Comparison of ENCODE assay signal across 8 mouse cellular contexts in genomic region chr19:37601968-37602848, GRCm38 (mm10). TPM values are rescaled to one million over a fixed set of nuclear protein-coding genes. Genes with fewer than 3 reads are reported as not detected.
DNase-seq lines count a peak whose midpoint lies in the region; ATAC-seq and TF ChIP-seq lines count a peak whose summit lies in the region.

No protein-coding gene starts in this region.

- ATAC-seq in forebrain, embryonic 11.5 days (replicated peaks; ENCODE audit: low FRiP score) = no peak
- no peak for ATAC-seq in stomach, postnatal 0 days (ENCODE audit: low FRiP score, low TSS enrichment)

- peak overlapping the region; percentile 36; the same call in 1 of the 2 replicates for H3K27ac ChIP-seq in forebrain, embryonic 10.5 days
- no peak overlapping the region for H3K27ac ChIP-seq in forebrain, embryonic 11.5 days (ENCODE audit: low read depth, low read length)
- peak overlapping the region; percentile 24; the same call in 1 of the 2 replicates for H3K27ac ChIP-seq in heart, embryonic 10.5 days
- H3K27ac ChIP-seq in stomach, postnatal 0 days (replicated peaks) = no peak overlapping the region

- H3K9ac ChIP-seq in forebrain, embryonic 11.5 days (ENCODE audit: low read length) = no peak overlapping the region
- no peak overlapping the region for H3K9ac ChIP-seq in stomach, postnatal 0 days (ENCODE audit: low read length)

- 43% methylated on average over 22 of the region's 22 CpGs for WGBS in forebrain, embryonic 10.5 days
- 44% methylated on average over 22 of the region's 22 CpGs for WGBS in forebrain, embryonic 11.5 days
- WGBS in heart, embryonic 10.5 days = 34% methylated on average over 22 of the region's 22 CpGs
- WGBS in large intestine, adult 2 months = 46% methylated on average over 22 of the region's 22 CpGs
- WGBS in stomach, postnatal 0 days = 31% methylated on average over 22 of the region's 22 CpGs

- no peaks in the 10 kb centered on the region for H3K9me3 ChIP-seq in forebrain, embryonic 10.5 days
- H3K9me3 ChIP-seq in forebrain, embryonic 11.5 days (ENCODE audit: control insufficient read depth, low read length) = no peaks in the 10 kb centered on the region
- H3K9me3 ChIP-seq in heart, embryonic 10.5 days = no peaks in the 10 kb centered on the region
- H3K9me3 ChIP-seq in stomach, postnatal 0 days (ENCODE audit: control insufficient read depth, low read length) = no peaks in the 10 kb centered on the region

- no peak overlapping the region for H3K4me3 ChIP-seq in forebrain, embryonic 10.5 days
- H3K4me3 ChIP-seq in forebrain, embryonic 11.5 days (ENCODE audit: low read depth, low read length) = no peak overlapping the region
- peak overlapping the region; percentile 38; the same call in 1 of the 2 replicates for H3K4me3 ChIP-seq in heart, embryonic 10.5 days
- H3K4me3 ChIP-seq in stomach, postnatal 0 days (ENCODE audit: low read depth, low read length) = no peak overlapping the region; the same call in 1 of the 2 replicates

- DNase-seq in forebrain, embryonic 10.5 days (ENCODE audit: extremely low spot score, low spot score) = no peak
- no peak for DNase-seq in forebrain, embryonic 11.5 days (ENCODE audit: low spot score)
- DNase-seq in A20 (ENCODE audit: low read depth, low spot score) = peak; percentile 61
- peak; percentile 61 to 73 for DNase-seq in cerebellum, postnatal 10 days
- DNase-seq in heart, embryonic 10.5 days (ENCODE audit: low spot score) = no peak
- DNase-seq in large intestine, adult 2 months (ENCODE audit: low read depth, low spot score) = peak; percentile 28
- DNase-seq in lung, postnatal 25 days (ENCODE audit: low spot score) = peak; percentile 35
- no peak for DNase-seq in stomach, postnatal 0 days (ENCODE audit: low spot score)

- peaks cover 5% of the 10 kb centered on the region for H3K4me1 ChIP-seq in forebrain, embryonic 10.5 days
- H3K4me1 ChIP-seq in forebrain, embryonic 11.5 days (replicated peaks; ENCODE audit: control insufficient read depth, insufficient read depth, low read length) = no peaks in the 10 kb centered on the region
- peaks cover 3% of the 10 kb centered on the region; the same call in 1 of the 2 replicates for H3K4me1 ChIP-seq in heart, embryonic 10.5 days
- no peaks in the 10 kb centered on the region for H3K4me1 ChIP-seq in stomach, postnatal 0 days (replicated peaks; ENCODE audit: control insufficient read depth, insufficient read depth)

- H3K27me3 ChIP-seq in forebrain, embryonic 10.5 days (ENCODE audit: poor library complexity, severe bottlenecking) = no peaks in the 10 kb centered on the region
- H3K27me3 ChIP-seq in forebrain, embryonic 11.5 days (ENCODE audit: control insufficient read depth, insufficient read depth, low read length) = no peaks in the 10 kb centered on the region
- H3K27me3 ChIP-seq in heart, embryonic 10.5 days (ENCODE audit: insufficient read depth, poor library complexity, severe bottlenecking) = no peaks in the 10 kb centered on the region
- no peaks in the 10 kb centered on the region for H3K27me3 ChIP-seq in stomach, postnatal 0 days (ENCODE audit: control insufficient read depth, insufficient read depth, low read length)

- H3K36me3 ChIP-seq in forebrain, embryonic 10.5 days (replicated peaks) = no peaks in the 10 kb centered on the region; the same call in 1 of the 2 replicates
- H3K36me3 ChIP-seq in forebrain, embryonic 11.5 days (ENCODE audit: control insufficient read depth, insufficient read depth, low read length) = no peaks in the 10 kb centered on the region
- peaks cover 6% of the 10 kb centered on the region; the same call in 1 of the 2 replicates for H3K36me3 ChIP-seq in heart, embryonic 10.5 days
- no peaks in the 10 kb centered on the region for H3K36me3 ChIP-seq in stomach, postnatal 0 days (ENCODE audit: control insufficient read depth, insufficient read depth, low read length)

- TF ChIP-seq CTCF in stomach, postnatal 0 days (IDR thresholded peaks at IDR 0.05; ENCODE audit: low read depth) = peak; percentile 72

- no peak for TF ChIP-seq EP300 in stomach, postnatal 0 days (optimal IDR thresholded peaks at IDR 0.05)

- H3K4me2 ChIP-seq in forebrain, embryonic 11.5 days (ENCODE audit: low read depth, low read length, severe bottlenecking) = no peak overlapping the region
- peak overlapping the region; percentile 37 for H3K4me2 ChIP-seq in stomach, postnatal 0 days (replicated peaks; ENCODE audit: low read depth)

RNA-seq across cellular contexts. Expression of gene Exoc6, which starts 52.0 kb away (rescaled TPM):
- 9.3 and 9.6 TPM in 2 replicates for polyA plus RNA-seq in forebrain, embryonic 10.5 days (2016; fragmentation: Nextera tagmentation; extraction: Ambion mirVana)
- 9.1 and 10.2 TPM in 2 replicates for polyA plus RNA-seq in forebrain, embryonic 11.5 days (2014; fragmentation: Nextera tagmentation; extraction: Ambion mirVana)
- polyA plus RNA-seq in heart, embryonic 10.5 days (2016; fragmentation: Nextera tagmentation; extraction: Ambion mirVana) = 18.0 and 25.3 TPM in 2 replicates
- 7.7 and 8.7 TPM in 2 replicates for polyA plus RNA-seq in large intestine, adult 2 months (2012; rRNA removed)
- polyA plus RNA-seq in stomach, postnatal 0 days (2015; fragmentation: Nextera tagmentation; extraction: Ambion mirVana) = 8.7 and 9.0 TPM in 2 replicates

Comparison
In these comparisons a context has a peak if more than half of its experiments do, and no peak if none do; other contexts are left out.
1. H3K27ac ChIP-seq: peak in forebrain, embryonic 10.5 days (single experiment) and heart, embryonic 10.5 days (single experiment); none in forebrain, embryonic 11.5 days (single experiment) and stomach, postnatal 0 days (single experiment).
2. DNase-seq: peak in A20 (single experiment), cerebellum, postnatal 10 days (2 of 2), large intestine, adult 2 months (single experiment) and lung, postnatal 25 days (single experiment); none in forebrain, embryonic 10.5 days (single experiment), forebrain, embryonic 11.5 days (single experiment), heart, embryonic 10.5 days (single experiment) and stomach, postnatal 0 days (single experiment).